Mouse (Mus musculus) CH12.LX (cell line): ENCODE results near the gene Vasp. TPM values are rescaled to one million over a fixed set of nuclear protein-coding genes. Genes with fewer than 3 reads are reported as not detected.

Source experiments
- DNase-seq: peaks from one replicate; pipeline ENCODE4 v3.0.0-alpha.2; 2013; ENCODE audit errors: extremely low read depth
- H3K27ac ChIP-seq: 2 replicates; pipeline ENCODE4 v1.5.1; 2012; ENCODE audit warnings: low read depth, mild to moderate bottlenecking, control low read depth, moderate library complexity; ENCODE audit not compliant: insufficient read depth
- H3K27me3 ChIP-seq: replicated peaks from 2 replicates; pipeline ENCODE3; 2012; ENCODE audit warnings: inconsistent platforms
- H3K36me3 ChIP-seq, 2 experiments: replicated peaks in 1 of 2; 2 replicates each; pipeline versions ENCODE3 to v1.6.1; 2012; ENCODE audit warnings: inconsistent platforms in 1 of 2, low read length in 1 of 2, mild to moderate bottlenecking in 1 of 2, mixed read lengths in 1 of 2, moderate library complexity in 1 of 2; ENCODE audit not compliant: control insufficient read depth in 1 of 2, insufficient read depth in 1 of 2
- H3K4me1 ChIP-seq, 2 experiments: 2 replicates each; pipeline ENCODE4 v1.6.1; 2012; ENCODE audit warnings: inconsistent platforms in 1 of 2, moderate library complexity in 1 of 2; ENCODE audit not compliant: insufficient read depth in 2 of 2, control insufficient read depth in 1 of 2
- H3K4me2 ChIP-seq: 2 replicates; pipeline ENCODE4 v1.6.1; 2012; ENCODE audit warnings: low read depth, mild to moderate bottlenecking, control low read depth; ENCODE audit not compliant: poor library complexity, insufficient read depth, severe bottlenecking
- H3K4me3 ChIP-seq, 3 experiments: fragments of 150-350 bp in 1 of 3; sonication (generic) in 1 of 3; replicated peaks in 1 of 3; 2 replicates each; pipeline versions ENCODE3 to v1.5.1; 2011 to 2012; ENCODE audit warnings: low read depth in 2 of 3, low read length in 2 of 3, mild to moderate bottlenecking in 2 of 3, moderate library complexity in 2 of 3, control low read depth in 1 of 3, improper control_type of control experiment in 1 of 3, inconsistent platforms in 1 of 3, mixed read lengths in 1 of 3; ENCODE audit not compliant: poor library complexity in 1 of 3
- H3K79me2 ChIP-seq: replicated peaks from 2 replicates; pipeline ENCODE4 v1.6.1; 2012; ENCODE audit warnings: mild to moderate bottlenecking, moderate library complexity; ENCODE audit not compliant: control insufficient read depth, poor library complexity, insufficient read depth, severe bottlenecking; ENCODE audit errors: extremely low read depth
- H3K9ac ChIP-seq: 2 replicates; pipeline ENCODE4 v1.6.1; 2012; ENCODE audit warnings: low read depth, mild to moderate bottlenecking, control low read depth, moderate library complexity; ENCODE audit not compliant: insufficient read depth
- H3K9me3 ChIP-seq: replicated peaks from 2 replicates; pipeline ENCODE3; 2012; ENCODE audit warnings: low read length, inconsistent platforms, mixed read lengths
- BHLHE40 ChIP-seq: IDR thresholded peaks from 2 replicates; pipeline ENCODE4 v1.6.1; 2011; ENCODE audit warnings: mild to moderate bottlenecking, low read depth, low read length, improper control_type of control experiment
- CHD2 ChIP-seq: IDR thresholded peaks from 2 replicates; pipeline ENCODE4 v1.6.1; 2011; ENCODE audit warnings: low read length, improper control_type of control experiment
- CTCF ChIP-seq, 2 experiments: IDR thresholded peaks in 1 of 2; conservative IDR thresholded peaks in 1 of 2; 2 replicates each; pipeline ENCODE4 v1.5.1; 2011 to 2012; ENCODE audit warnings: low read depth in 2 of 2, low read length in 2 of 2, improper control_type of control experiment in 1 of 2, inconsistent platforms in 1 of 2, mild to moderate bottlenecking in 1 of 2, moderate library complexity in 1 of 2
- EP300 ChIP-seq: IDR thresholded peaks from 2 replicates; pipeline ENCODE4 v1.6.1; 2011; ENCODE audit warnings: low read length, improper control_type of control experiment
- ETS1 ChIP-seq: conservative IDR thresholded peaks from 2 replicates; pipeline ENCODE4 v1.6.1; 2012; ENCODE audit warnings: low read depth, mild to moderate bottlenecking, inconsistent platforms, low read length, improper control_type of control experiment, moderate library complexity
- GABPA ChIP-seq: IDR thresholded peaks from 2 replicates; pipeline ENCODE4 v1.6.1; 2012; ENCODE audit warnings: low read depth, low read length, improper control_type of control experiment, inconsistent platforms; ENCODE audit not compliant: insufficient replicate concordance
- IRF4 ChIP-seq: IDR thresholded peaks from 2 replicates; pipeline ENCODE4 v1.6.1; 2014; ENCODE audit warnings: low read depth, mild to moderate bottlenecking, inconsistent platforms, low read length, improper control_type of control experiment
- JUND ChIP-seq: conservative IDR thresholded peaks from 2 replicates; pipeline ENCODE4 v1.6.1; 2011; ENCODE audit warnings: low read depth, low read length, improper control_type of control experiment
- KAT2A ChIP-seq: IDR thresholded peaks from 2 replicates; pipeline ENCODE4 v1.6.1; 2012; ENCODE audit warnings: low read length, improper control_type of control experiment, inconsistent platforms; ENCODE audit not compliant: insufficient replicate concordance
- MAFK ChIP-seq: IDR thresholded peaks from 2 replicates; pipeline ENCODE4 v1.6.1; 2011; ENCODE audit warnings: low read length, improper control_type of control experiment; ENCODE audit not compliant: insufficient replicate concordance
- MAX ChIP-seq: IDR thresholded peaks from 2 replicates; pipeline ENCODE4 v1.6.1; 2011; ENCODE audit warnings: low read length, improper control_type of control experiment
- MEF2A ChIP-seq: IDR thresholded peaks from 2 replicates; pipeline ENCODE4 v1.6.1; 2014; ENCODE audit warnings: low read depth, mild to moderate bottlenecking, inconsistent platforms, low read length, improper control_type of control experiment, borderline replicate concordance
- MXI1 ChIP-seq: IDR thresholded peaks from 2 replicates; pipeline ENCODE4 v1.6.1; 2011; ENCODE audit warnings: mild to moderate bottlenecking, low read depth, low read length, improper control_type of control experiment
- MYC ChIP-seq: IDR thresholded peaks from 2 replicates; pipeline ENCODE4 v1.6.1; 2011; ENCODE audit warnings: low read depth, mild to moderate bottlenecking, improper control_type of control experiment, low read length
- NELFE ChIP-seq: IDR thresholded peaks from 2 replicates; pipeline ENCODE4 v1.6.1; 2011; ENCODE audit warnings: low read depth, low read length, improper control_type of control experiment
- NRF1 ChIP-seq: IDR thresholded peaks from 2 replicates; pipeline ENCODE4 v1.6.1; 2014; ENCODE audit warnings: low read depth, mild to moderate bottlenecking, inconsistent platforms, low read length, improper control_type of control experiment, moderate library complexity
- POLR2A ChIP-seq: IDR thresholded peaks from 2 replicates; pipeline ENCODE4 v1.6.1; 2011; ENCODE audit warnings: low read depth, mild to moderate bottlenecking, improper control_type of control experiment, low read length
- POLR2AphosphoS2 ChIP-seq: IDR thresholded peaks from 2 replicates; pipeline ENCODE4 v1.6.1; 2011; ENCODE audit warnings: low read depth, low read length, improper control_type of control experiment
- RCOR1 ChIP-seq: conservative IDR thresholded peaks from 2 replicates; pipeline ENCODE4 v1.6.1; 2012; ENCODE audit warnings: low read depth, mild to moderate bottlenecking, inconsistent platforms, low read length, improper control_type of control experiment
- SMC3 ChIP-seq: IDR thresholded peaks from 2 replicates; pipeline ENCODE4 v1.6.1; 2011; ENCODE audit warnings: low read depth, low read length, improper control_type of control experiment
- UBTF ChIP-seq: IDR thresholded peaks from 2 replicates; pipeline ENCODE4 v1.6.1; 2012; ENCODE audit warnings: low read depth, mild to moderate bottlenecking, inconsistent platforms, low read length, improper control_type of control experiment, moderate library complexity
- USF2 ChIP-seq: conservative IDR thresholded peaks from 2 replicates; pipeline ENCODE4 v1.6.1; 2011; ENCODE audit warnings: low read depth, low read length, improper control_type of control experiment
- ZKSCAN1 ChIP-seq: IDR thresholded peaks from 2 replicates; pipeline ENCODE4 v1.6.1; 2012; ENCODE audit warnings: low read depth, inconsistent platforms, low read length, improper control_type of control experiment, borderline replicate concordance
- ZMIZ1 ChIP-seq: IDR thresholded peaks from 2 replicates; pipeline ENCODE4 v1.6.1; 2012; ENCODE audit warnings: low read depth, mild to moderate bottlenecking, inconsistent platforms, low read length, improper control_type of control experiment
- ZNF384 ChIP-seq: IDR thresholded peaks from 2 replicates; pipeline ENCODE4 v1.6.1; 2012; ENCODE audit warnings: low read depth, low read length, improper control_type of control experiment, inconsistent platforms
- dilution Hi-C: fragments of 300-500 bp; cut with MboI; formaldehyde crosslinking; loops from 2 replicates; pipeline ENCODE4 v1.14.3; 2020; ENCODE audit warnings: low sequenced_read_pairs; ENCODE audit not compliant: extremely low pct_unique_long_range_greater_than_20kb, extremely low pct_ligation_motif_present
- in situ Hi-C: fragments of 300-500 bp; cut with MboI; formaldehyde crosslinking; loops from 3 replicates; pipeline ENCODE4 v1.14.3; 2019; ENCODE audit warnings: low sequenced_read_pairs, low pct_ligation_motif_present, low pct_unique_long_range_greater_than_20kb, mixed read lengths
- polyA plus RNA-seq: library from polyadenylated mRNA; unstranded; fragments of >175 nt; gene quantifications from 2 replicates; pipeline ENCODE4 v1.2.1, GENCODE M21; 2012; ENCODE audit warnings: low read depth; ENCODE audit not compliant: insufficient read length
- total RNA-seq, 2 experiments: library from RNA; depleted of rRNA; stranded (reverse); fragments of 300-350 nt in 1 of 2; fragments of >200 nt in 1 of 2; gene quantifications; 2 replicates each; pipeline ENCODE4 v1.2.3; 2012 to 2014

The Vasp gene
- total and polyA plus RNA-seq, 3 experiments, result 114 to 191 (median 125) TPM

GRCm38 (mm10) chr7:19224933-19225332, 46.7 kb downstream of the Vasp start:
- no peak for DNase-seq
- Histone ChIP-seq H3K9me3 (no peaks in the 10 kb centered on the region), H3K27me3 (no peaks in the 10 kb centered on the region), H3K27ac (no peak overlapping the region), H3K79me2 (peaks cover 12% of the 10 kb centered on the region)
- in situ Hi-C loops, result no loop called here
- TF ChIP-seq IRF4 (no peak), MEF2A (no peak), CTCF (conservative IDR thresholded peaks at IDR 0.05 in 1 of 2, IDR thresholded peaks at IDR 0.05 in 1 of 2; ENCODE audit: low read depth in 2 of 2, low read length in 2 of 2) (no peak), BHLHE40 (no peak), MAX (no peak), GABPA (no peak), ZKSCAN1 (no peak), KAT2A (no peak), ETS1 (no peak), SMC3 (no peak), EP300 (no peak), POLR2A (no peak), USF2 (no peak), ZMIZ1 (no peak), NELFE (no peak), JUND (no peak), NRF1 (no peak), MXI1 (no peak), MYC (no peak)
- TF ChIP-seq, all 38 proteins: peak for 0
- H3K4me3 ChIP-seq, result no peak overlapping the region
- H3K4me1 ChIP-seq, result peaks cover 0 to 26% of the 10 kb centered on the region in 2 experiments; a peak in 2 of 4 replicates
- H3K36me3 ChIP-seq, result peaks cover 10 to 48% of the 10 kb centered on the region in 2 experiments
- H3K4me2 ChIP-seq, result no peak overlapping the region
- dilution Hi-C loops, result no loop called here
- H3K9ac ChIP-seq, result no peak overlapping the region

GRCm38 (mm10) chr7:19222875-19223274, 48.7 kb downstream of the Vasp start:
- H3K9ac ChIP-seq, result no peak overlapping the region
- TF ChIP-seq RCOR1 (no peak), CHD2 (no peak), MYC (no peak), MAFK (no peak), ETS1 (no peak), POLR2AphosphoS2 (no peak), UBTF (no peak), CTCF (conservative IDR thresholded peaks at IDR 0.05 in 1 of 2, IDR thresholded peaks at IDR 0.05 in 1 of 2; ENCODE audit: low read depth in 2 of 2, low read length in 2 of 2) (no peak), IRF4 (no peak), USF2 (no peak), SMC3 (no peak), GABPA (no peak), ZNF384 (no peak)
- H3K4me3 ChIP-seq, result no peak overlapping the region
- no peak overlapping the region for H3K4me2 ChIP-seq
- H3K36me3 ChIP-seq, result peaks cover 10 to 48% of the 10 kb centered on the region in 2 experiments
- H3K79me2 ChIP-seq, result peaks cover 3% of the 10 kb centered on the region; the same call in 1 of the 2 replicates
- in situ Hi-C loops, result no loop called here
- H3K4me1 ChIP-seq, result peaks cover 2 to 31% of the 10 kb centered on the region in 2 experiments; a peak in 2 of 4 replicates
- no peaks in the 10 kb centered on the region for H3K9me3 ChIP-seq
- no peaks in the 10 kb centered on the region for H3K27me3 ChIP-seq
- no peak for DNase-seq
- dilution Hi-C loops, result no loop called here
- H3K27ac ChIP-seq, result no peak overlapping the region
